Mouse (Mus musculus) v-Abl transformed pro-B cells (cell line): ENCODE results near the gene Fes.

Source experiments
- in situ Hi-C, 2 experiments: fragments of 400-800 bp; cut with MboI; formaldehyde crosslinking; loops; one replicate each; pipeline ENCODE4 v1.15.1; 2025; ENCODE audit not compliant: unreplicated experiment in 2 of 2

Fes gene

DNA sequence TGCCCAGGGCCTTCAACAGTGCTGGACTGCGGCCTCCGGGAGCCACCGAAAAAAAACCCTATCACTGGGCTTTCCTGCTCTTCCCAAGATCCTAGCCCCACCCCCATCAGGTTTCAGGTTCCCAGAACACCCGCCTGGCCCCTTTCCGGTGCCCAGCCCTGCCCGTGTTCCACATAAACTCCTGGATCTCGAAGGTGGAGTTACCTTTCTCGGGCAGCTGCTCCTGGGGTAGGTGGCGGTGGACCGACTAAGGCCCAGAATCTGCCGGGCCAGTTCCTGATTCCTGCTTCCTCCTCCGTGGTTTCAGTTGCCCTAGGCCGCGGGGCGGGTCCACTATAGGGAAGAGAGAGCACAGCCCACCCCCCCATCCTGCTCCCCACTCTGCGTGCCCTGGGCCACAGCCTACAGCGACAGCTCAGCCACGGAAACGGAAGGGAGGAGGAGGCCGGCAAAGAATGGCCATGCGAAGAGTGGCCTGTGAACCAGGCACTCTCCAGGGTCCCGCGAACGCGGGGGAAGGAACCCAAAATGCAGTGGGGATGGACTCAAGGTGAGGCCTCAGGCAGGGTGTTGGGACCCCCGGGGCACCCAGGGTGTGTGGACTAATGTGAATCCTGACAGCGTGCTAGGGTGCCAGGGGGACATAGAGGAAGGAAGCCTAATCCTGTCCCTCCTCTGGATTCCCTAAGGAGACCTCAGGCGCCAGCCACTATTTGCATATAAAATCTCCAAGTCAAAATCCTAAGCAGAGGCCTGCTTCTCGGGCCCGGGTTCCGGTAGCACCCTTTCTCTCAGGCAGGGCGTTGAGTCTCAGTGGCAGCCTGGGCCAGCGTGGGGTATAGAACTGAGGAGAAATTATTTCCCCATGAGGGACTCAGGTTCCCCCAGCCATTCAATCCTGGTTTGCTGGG is at the start of gene Fes:
Gene Fes, minus strand, starts transcription at position 314 of the 911 bp plus-strand sequence.
- in situ Hi-C loops = loop anchor here (5.0 to 25.0 kb wide), 6 partner anchors 167 to 464 kb away; partner anchors contain the start of gene Crtc3 (in 1 of the 2)

DNA sequence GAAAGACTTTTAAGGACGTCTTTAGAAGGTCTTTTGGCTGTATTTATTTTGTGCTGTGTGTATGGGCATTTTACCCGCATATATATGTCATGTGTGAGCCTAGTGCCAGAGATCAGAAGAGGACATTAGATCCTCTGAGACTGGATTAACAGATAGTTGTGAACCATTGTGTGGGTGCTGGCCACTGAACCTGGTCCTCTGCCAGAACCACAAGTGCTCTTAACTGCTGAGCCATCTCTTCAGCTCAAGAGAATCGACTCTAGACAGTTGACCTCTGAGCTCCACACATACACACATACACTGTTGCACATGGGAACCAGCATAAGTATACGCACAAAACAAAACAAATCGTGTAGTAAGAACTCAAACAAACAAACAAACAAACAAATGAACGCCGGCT is 48.8 kb upstream of the Fes start:
- in situ Hi-C loops = no loop called here

DNA sequence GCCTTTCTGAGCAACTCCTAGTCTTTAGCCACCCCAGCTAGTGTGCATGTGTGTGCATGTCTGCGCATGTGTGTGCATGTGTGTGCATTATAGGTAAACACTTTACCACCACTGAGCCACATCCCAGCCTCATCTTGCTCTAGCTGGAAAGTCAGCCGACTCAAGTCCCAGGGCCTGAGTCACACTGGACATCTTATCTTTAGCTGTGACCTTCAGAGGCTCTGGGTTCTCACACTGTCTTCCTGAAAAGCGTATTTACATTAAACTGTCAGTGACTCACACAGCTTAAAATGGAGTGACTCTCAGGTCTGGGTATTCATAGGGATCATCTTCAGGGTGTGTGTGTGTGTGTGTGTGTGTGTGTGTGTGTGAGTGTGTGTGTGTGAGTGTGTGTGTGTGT is 47.8 kb upstream of the Fes start:
- in situ Hi-C loops = no loop called here

DNA sequence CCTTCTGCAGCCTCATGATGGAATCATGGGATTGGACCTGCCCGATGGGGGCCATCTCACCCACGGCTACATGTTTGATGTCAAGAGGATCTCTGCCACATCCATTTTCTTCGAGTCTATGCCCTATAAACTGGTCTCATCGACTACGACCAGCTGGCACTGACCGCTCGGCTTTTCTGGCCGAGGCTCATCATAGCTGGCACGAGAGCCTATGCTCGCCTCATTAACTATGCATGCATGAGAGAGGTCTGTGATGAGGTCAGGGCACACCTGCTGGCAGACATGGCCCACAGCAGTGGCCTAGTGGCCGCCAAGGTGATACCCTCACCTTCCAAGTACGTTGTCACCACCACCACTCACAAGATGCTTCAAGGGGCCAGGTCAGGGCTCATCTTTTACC is 41.9 kb upstream of the Fes start:
- in situ Hi-C loops = no loop called here

DNA sequence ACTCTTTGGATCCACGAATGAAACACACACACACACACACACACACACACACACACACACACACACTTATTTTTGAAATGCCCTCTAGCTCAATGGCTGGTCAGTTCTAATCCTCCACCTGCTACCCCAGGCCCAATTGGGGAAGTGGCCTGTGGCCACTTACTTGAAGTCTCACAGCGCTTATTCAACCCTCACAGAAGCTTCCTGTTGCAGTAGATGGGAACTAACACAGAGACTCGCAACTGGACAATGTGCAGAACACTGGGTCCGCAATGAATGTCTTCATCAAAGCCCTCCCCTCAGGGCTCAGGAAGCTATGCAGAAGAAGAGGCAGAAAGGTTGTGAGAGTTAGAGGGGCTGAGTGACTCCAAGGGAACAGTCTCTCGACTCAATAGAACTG is 40.0 kb upstream of the Fes start:
- in situ Hi-C loops = no loop called here

DNA sequence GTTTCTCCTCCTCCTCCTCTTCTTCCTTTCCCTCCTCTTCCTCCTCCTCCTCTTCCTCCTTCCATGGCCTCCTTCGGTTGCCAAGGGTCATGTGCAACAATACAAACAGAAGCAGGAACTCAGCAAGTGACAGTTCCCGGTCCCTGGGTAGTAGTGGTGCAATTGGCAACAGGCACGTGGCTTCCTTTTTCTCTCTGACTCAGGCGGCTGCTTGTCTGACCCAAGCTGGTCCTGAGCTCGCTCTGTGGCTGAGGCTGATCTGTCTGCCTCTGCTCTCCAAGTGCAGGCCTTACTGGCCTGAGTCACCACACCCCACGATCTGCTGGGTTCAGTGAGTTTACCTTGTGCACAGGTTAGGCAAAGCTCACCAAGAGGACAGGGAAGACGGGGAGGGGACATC is 38.6 kb upstream of the Fes start:
- in situ Hi-C loops = no loop called here

DNA sequence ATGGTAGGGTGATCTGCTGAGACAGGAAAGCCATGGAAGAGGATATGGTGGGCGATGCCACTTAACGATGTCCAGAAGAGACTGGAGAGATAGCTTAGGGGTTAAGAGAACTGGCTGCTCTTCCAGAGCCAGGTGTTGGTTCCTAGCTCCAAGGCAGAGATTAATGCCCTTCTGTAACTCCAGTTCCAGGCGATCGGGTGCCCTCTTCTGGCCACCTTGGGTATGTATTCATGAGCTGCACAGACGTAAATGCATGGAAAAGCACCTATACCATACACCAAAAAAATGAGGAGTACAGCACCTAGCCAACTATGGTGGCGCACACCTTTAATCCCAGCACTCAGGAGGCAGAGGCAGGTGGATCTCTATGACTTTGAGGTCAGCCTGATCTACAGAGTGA is 37.0 kb upstream of the Fes start:
- in situ Hi-C loops = loop anchor here in 1 of 2 experiments (25.0 kb wide), 1 partner anchor 638 kb away; the partner anchor contains the start of gene Alpk3

DNA sequence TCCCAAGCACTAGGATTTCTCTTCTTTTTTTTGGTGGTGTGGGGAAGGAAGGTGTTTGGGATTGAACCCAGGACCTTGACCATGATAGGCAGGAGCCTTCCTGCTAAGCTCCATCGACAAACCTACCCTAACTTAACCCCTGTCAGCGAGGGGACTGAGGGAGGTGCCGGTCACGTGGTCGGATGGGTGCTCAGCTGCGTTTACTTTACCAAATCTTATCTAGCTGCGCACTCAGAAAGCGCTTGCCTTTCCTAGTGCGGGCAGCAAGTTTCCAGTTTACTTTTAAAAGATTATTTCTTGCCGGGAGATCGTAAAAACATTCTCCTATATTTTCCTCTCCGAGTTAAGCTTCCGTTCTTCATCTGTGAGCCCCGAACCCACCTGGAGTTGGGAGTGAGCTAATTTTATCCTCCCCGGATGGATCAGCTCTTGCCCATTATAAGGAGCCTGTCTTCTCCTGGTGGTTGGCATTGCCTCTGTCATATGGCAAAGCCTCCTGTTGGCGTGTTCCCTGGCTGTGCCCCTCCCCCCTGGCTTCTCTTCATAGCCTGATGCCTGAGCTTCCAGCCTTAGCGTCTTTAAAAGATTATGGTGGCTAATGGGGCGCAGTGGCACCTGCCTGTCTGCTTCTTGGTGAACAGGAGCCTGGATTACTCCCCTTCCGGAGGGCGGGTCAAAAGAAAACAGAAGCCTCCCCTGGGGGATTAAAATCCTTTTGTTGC is 35.2 kb upstream of the Fes start:
- in situ Hi-C loops = loop anchor here in 1 of 2 experiments (25.0 kb wide), 1 partner anchor 639 kb away; the partner anchor contains the start of gene Alpk3

DNA sequence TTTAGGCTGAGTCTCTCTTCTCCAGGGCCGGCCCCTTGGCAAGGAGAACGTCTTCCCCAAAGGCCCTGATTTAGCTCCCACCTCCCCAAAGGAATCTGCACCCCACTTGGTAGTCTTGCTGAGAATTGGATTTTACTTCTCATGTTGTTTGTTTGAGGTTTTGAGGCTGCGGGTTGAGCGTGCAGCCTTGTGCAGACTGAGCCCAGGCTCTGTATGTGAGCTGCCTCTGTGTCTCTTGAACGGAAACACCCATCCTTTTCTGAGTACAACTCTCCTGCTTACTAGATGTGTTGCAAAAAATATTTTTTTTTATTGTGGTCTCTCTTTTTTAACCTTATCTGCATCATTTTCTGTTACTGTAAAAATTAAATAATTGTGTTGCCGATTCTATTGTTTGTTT is 33.8 kb upstream of the Fes start:
- in situ Hi-C loops = loop anchor here in 1 of 2 experiments (25.0 kb wide), 1 partner anchor 641 kb away; the partner anchor contains the start of gene Alpk3

DNA sequence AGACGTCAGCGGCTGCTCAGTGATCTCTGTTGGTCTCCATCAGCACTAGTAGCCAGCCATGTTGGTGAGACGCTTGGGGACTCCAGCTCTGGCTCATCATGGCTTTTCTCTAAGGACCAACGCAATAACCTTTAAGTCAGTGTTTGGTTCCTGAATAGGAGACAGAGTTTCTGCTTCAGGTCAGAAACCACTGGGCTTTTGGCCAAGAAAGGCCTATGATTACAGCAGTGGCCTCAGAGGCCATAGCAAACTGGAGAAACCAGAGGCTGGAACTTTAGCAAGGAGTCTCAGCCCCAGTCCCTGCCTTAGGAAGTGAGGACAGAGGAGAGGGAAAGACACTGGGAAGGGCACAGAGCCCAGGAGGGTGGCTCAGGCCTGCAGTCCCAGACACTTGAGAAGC is 32.8 kb upstream of the Fes start:
- in situ Hi-C loops = loop anchor here in 1 of 2 experiments (25.0 kb wide), 1 partner anchor 642 kb away; the partner anchor contains the start of gene Alpk3

DNA sequence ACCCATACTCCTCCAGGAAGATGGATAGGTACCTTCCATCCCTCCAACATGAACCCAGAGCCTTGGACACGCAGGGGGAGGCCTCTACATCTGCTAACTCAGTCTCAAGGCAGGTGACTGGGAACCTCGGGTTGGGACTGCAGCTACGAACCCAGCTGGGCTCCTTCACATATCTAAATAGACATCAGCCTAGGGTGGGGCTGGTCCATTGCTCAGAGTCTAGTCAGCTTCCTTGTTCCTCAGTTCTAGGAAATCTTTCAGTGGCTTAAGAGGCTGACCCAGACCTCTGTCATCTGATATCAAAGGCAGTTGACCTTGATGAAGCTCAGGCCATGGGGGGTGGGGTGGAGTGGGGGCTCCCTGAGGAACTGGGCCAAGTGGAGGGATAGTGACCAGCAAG is 31.5 kb upstream of the Fes start:
- in situ Hi-C loops = loop anchor here in 1 of 2 experiments (25.0 kb wide), 1 partner anchor 643 kb away; the partner anchor contains the start of gene Alpk3

DNA sequence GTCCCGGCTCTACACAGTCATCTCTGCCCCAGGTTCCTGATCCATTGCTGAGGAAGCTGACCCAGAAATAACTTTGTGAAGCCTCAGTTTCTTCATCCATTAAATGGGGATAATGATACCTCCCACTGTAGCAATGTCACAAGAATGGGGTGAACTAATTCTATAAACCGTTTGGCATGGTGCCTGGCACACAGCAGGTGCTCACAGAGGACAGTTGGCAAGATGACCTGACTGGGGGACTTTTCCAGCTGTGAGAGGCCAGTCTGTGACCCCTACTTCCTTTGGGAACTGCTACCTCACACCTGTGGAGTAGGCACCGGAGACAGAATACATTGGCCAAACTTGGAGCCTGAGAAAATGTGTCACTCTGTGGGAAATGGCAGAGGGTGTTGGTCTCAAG is 30.3 kb upstream of the Fes start:
- in situ Hi-C loops = loop anchor here in 1 of 2 experiments (25.0 kb wide), 1 partner anchor 644 kb away; the partner anchor contains the start of gene Alpk3

DNA sequence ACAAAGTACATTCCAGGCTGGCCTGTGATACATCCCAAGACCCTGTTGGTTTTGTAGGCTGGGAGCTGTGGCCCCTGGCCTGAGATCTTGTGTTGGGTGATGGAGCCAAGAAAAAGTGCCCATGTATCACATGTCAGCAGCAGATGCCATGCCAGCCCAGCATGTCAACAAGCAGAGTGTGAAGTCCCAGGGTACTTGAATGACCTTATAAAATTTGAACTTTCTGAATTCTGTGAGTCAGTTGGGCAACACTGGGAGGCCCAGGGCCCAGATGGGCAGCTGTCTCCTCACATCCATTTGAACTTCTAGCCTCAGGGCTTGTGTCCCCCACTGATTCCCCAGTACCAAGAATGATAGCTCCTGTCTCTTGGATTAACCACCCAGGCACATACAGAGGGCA is 29.9 kb upstream of the Fes start:
- in situ Hi-C loops = loop anchor here in 1 of 2 experiments (25.0 kb wide), 1 partner anchor 645 kb away; the partner anchor contains the start of gene Alpk3

DNA sequence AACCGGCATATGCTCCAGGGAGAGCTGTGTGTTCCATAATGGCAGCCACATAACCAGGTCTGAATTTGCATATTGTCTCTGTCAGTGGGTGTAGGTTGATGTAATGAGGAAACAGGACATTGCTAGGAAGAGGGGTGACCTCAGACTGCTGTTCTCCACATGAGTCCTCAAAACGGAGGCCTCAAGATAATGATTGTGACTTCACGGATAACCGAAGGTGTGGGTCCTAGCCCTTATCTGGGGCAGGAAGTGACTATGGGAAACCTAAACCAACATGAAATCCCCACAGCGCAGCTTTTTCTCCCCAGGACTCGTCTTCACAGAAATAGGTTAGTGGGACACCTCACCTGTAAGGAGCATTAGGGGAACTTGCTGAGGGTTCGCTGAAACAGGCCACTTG is 29.2 kb upstream of the Fes start:
- in situ Hi-C loops = loop anchor here in 1 of 2 experiments (25.0 kb wide), 1 partner anchor 645 kb away; the partner anchor contains the start of gene Alpk3

DNA sequence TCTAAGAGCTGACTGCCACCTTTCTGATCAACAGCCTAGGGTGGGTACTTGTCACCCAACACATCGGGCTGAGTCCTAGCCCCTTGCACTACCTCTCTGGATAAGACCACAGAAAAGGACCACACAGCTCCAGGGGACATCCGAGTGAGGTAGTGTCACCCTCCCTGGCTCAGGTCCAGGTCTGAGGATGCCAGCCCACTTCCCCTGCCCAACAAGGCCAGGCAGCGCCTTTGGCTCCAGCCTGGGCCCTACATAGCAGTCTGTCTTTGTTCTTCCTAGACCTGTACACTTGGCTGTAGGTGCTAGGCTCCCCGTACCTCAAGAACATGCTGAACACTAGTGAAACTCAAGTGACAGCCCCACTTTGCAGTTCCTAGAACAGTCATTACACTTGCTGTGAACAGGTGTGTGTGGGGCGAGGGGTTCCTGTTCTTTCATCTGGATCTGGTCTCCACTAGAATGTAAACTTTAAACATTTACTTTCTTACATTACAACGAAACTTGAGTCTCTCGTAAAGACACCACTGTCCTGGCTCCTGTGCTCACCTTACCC is 26.6 kb upstream of the Fes start:
- in situ Hi-C loops = loop anchor here in 1 of 2 experiments (25.0 kb wide), 1 partner anchor 648 kb away; the partner anchor contains the start of gene Alpk3

DNA sequence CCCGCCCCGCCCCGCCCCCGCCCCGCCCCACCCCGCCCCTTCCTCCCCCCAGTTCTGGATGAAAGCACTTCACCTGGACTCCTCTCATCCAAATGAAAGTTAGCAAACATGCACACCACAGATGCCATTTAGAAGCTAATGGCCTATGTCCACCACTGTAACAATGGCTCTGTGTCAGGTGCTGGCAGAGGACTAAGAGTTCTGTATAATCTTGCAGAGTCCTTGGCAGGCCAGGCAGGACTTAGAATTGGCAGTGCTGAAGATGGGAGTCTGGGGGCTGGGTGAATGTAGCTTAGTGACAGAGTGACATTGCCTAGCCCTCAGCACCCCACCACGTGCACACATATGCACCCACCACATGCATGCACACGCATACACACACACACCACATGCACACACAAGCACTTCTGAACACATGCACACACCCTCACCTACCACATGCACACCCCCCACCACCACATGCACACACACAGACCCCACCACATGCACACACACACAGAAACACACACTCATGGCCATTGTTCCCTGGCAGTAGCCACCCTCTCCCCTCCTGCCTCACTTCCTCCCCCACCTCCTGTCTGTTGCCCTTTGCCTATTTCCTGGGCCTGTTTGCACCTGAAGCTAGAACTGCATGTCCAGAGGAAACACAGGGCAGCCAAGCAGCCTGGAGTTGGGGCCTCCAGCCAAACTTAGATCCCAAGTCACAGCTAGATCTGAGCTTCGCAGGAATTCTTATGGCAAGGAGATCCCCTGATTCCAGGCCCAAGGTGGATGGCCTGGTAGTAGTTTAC is 26.0 kb upstream of the Fes start:
- in situ Hi-C loops = loop anchor here in 1 of 2 experiments (25.0 kb wide), 1 partner anchor 649 kb away; the partner anchor contains the start of gene Alpk3

DNA sequence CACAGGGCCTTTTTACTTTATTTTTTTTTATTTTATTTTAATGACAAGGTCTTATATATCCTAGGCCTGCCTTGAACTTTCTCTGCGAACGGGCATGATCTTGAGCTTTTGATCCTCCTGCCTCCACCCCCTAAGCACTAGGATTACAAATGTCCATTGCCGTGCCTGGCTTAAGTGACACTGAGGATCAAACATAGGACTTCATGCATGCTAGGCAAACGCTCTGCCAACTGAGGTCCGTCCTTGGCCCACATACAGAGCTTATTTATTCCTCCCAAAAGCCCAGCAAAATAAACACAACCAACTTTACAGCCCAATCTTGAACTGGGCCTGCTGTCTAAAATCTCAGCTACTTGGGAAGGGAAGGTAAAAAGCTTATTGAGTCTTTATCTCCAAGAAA is 25.0 kb upstream of the Fes start:
- in situ Hi-C loops = loop anchor here in 1 of 2 experiments (25.0 kb wide), 1 partner anchor 650 kb away; the partner anchor contains the start of gene Alpk3

DNA sequence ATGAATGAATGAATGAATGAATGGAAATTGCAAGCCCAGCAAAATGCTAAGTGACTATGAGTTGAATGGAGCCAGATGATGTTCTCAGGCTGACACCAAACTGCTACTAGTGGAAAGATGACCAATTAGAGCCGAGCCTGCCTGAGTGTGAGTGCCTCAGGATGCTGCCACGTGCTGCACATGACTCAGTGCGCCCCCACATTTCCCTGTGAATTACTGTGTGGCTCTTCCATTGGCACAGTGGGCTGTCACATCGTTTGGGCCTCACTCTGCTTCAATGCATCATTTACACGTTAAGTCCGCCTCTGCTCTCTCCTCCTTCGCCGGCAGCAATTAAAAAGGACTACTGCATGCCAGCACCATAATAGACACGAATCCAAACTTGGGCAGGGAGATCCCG is 24.5 kb upstream of the Fes start:
- in situ Hi-C loops = loop anchor here in 1 of 2 experiments (25.0 kb wide), 1 partner anchor 650 kb away; the partner anchor contains the start of gene Alpk3

DNA sequence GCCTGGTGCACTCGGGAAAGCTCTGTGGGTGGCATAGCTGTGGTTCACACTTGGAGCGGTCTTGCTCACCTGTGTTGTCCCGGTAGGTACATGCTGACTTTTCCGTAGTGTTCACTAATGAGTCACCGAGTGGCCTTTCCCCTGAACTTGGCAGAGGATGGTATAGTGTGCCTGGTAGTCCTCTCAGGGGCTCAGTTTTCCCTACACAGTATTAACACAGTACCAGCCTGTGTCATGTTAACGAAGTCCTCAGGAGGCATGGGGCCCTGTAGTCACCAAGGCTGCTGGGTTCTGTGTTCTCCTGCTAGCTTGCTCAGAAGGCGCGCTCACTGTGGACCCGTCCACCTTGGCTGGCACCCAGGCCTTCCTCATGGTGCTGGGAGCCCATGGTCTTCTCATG is 22.6 kb upstream of the Fes start:
- in situ Hi-C loops = loop anchor here in 1 of 2 experiments (25.0 kb wide), 1 partner anchor 652 kb away; the partner anchor contains the start of gene Alpk3
